Mouse (Mus musculus) CH12.LX (cell line): ENCODE results near the gene Ctrb1. TPM values are rescaled to one million over a fixed set of nuclear protein-coding genes. Genes with fewer than 3 reads are reported as not detected.

ENCODE experiments used
- DNase-seq: peaks from one replicate; pipeline ENCODE4 v3.0.0-alpha.2; 2013; ENCODE audit errors: extremely low read depth
- H3K27ac ChIP-seq: 2 replicates; pipeline ENCODE4 v1.5.1; 2012; ENCODE audit warnings: low read depth, mild to moderate bottlenecking, control low read depth, moderate library complexity; ENCODE audit not compliant: insufficient read depth
- H3K27me3 ChIP-seq: replicated peaks from 2 replicates; pipeline ENCODE3; 2012; ENCODE audit warnings: inconsistent platforms
- H3K36me3 ChIP-seq, 2 experiments: replicated peaks in 1 of 2; 2 replicates each; pipeline versions ENCODE3 to v1.6.1; 2012; ENCODE audit warnings: inconsistent platforms in 1 of 2, low read length in 1 of 2, mild to moderate bottlenecking in 1 of 2, mixed read lengths in 1 of 2, moderate library complexity in 1 of 2; ENCODE audit not compliant: control insufficient read depth in 1 of 2, insufficient read depth in 1 of 2
- H3K4me1 ChIP-seq, 2 experiments: 2 replicates each; pipeline ENCODE4 v1.6.1; 2012; ENCODE audit warnings: inconsistent platforms in 1 of 2, moderate library complexity in 1 of 2; ENCODE audit not compliant: insufficient read depth in 2 of 2, control insufficient read depth in 1 of 2
- H3K4me2 ChIP-seq: 2 replicates; pipeline ENCODE4 v1.6.1; 2012; ENCODE audit warnings: low read depth, mild to moderate bottlenecking, control low read depth; ENCODE audit not compliant: poor library complexity, insufficient read depth, severe bottlenecking
- H3K4me3 ChIP-seq, 3 experiments: fragments of 150-350 bp in 1 of 3; sonication (generic) in 1 of 3; replicated peaks in 1 of 3; 2 replicates each; pipeline versions ENCODE3 to v1.5.1; 2011 to 2012; ENCODE audit warnings: low read depth in 2 of 3, low read length in 2 of 3, mild to moderate bottlenecking in 2 of 3, moderate library complexity in 2 of 3, control low read depth in 1 of 3, improper control_type of control experiment in 1 of 3, inconsistent platforms in 1 of 3, mixed read lengths in 1 of 3; ENCODE audit not compliant: poor library complexity in 1 of 3
- H3K79me2 ChIP-seq: replicated peaks from 2 replicates; pipeline ENCODE4 v1.6.1; 2012; ENCODE audit warnings: mild to moderate bottlenecking, moderate library complexity; ENCODE audit not compliant: control insufficient read depth, poor library complexity, insufficient read depth, severe bottlenecking; ENCODE audit errors: extremely low read depth
- H3K9ac ChIP-seq: 2 replicates; pipeline ENCODE4 v1.6.1; 2012; ENCODE audit warnings: low read depth, mild to moderate bottlenecking, control low read depth, moderate library complexity; ENCODE audit not compliant: insufficient read depth
- H3K9me3 ChIP-seq: replicated peaks from 2 replicates; pipeline ENCODE3; 2012; ENCODE audit warnings: low read length, inconsistent platforms, mixed read lengths
- BHLHE40 ChIP-seq: IDR thresholded peaks from 2 replicates; pipeline ENCODE4 v1.6.1; 2011; ENCODE audit warnings: mild to moderate bottlenecking, low read depth, low read length, improper control_type of control experiment
- CHD2 ChIP-seq: IDR thresholded peaks from 2 replicates; pipeline ENCODE4 v1.6.1; 2011; ENCODE audit warnings: low read length, improper control_type of control experiment
- ELF1 ChIP-seq: IDR thresholded peaks from 2 replicates; pipeline ENCODE4 v1.6.1; 2014; ENCODE audit warnings: low read depth, mild to moderate bottlenecking, inconsistent platforms, low read length, improper control_type of control experiment
- EP300 ChIP-seq: IDR thresholded peaks from 2 replicates; pipeline ENCODE4 v1.6.1; 2011; ENCODE audit warnings: low read length, improper control_type of control experiment
- ETS1 ChIP-seq: conservative IDR thresholded peaks from 2 replicates; pipeline ENCODE4 v1.6.1; 2012; ENCODE audit warnings: low read depth, mild to moderate bottlenecking, inconsistent platforms, low read length, improper control_type of control experiment, moderate library complexity
- IRF4 ChIP-seq: IDR thresholded peaks from 2 replicates; pipeline ENCODE4 v1.6.1; 2014; ENCODE audit warnings: low read depth, mild to moderate bottlenecking, inconsistent platforms, low read length, improper control_type of control experiment
- JUN ChIP-seq: IDR thresholded peaks from 2 replicates; pipeline ENCODE4 v1.6.1; 2011; ENCODE audit warnings: low read depth, mild to moderate bottlenecking, low read length, improper control_type of control experiment, moderate library complexity; ENCODE audit not compliant: insufficient read depth
- JUND ChIP-seq: conservative IDR thresholded peaks from 2 replicates; pipeline ENCODE4 v1.6.1; 2011; ENCODE audit warnings: low read depth, low read length, improper control_type of control experiment
- MAFK ChIP-seq: IDR thresholded peaks from 2 replicates; pipeline ENCODE4 v1.6.1; 2011; ENCODE audit warnings: low read length, improper control_type of control experiment; ENCODE audit not compliant: insufficient replicate concordance
- MXI1 ChIP-seq: IDR thresholded peaks from 2 replicates; pipeline ENCODE4 v1.6.1; 2011; ENCODE audit warnings: mild to moderate bottlenecking, low read depth, low read length, improper control_type of control experiment
- NELFE ChIP-seq: IDR thresholded peaks from 2 replicates; pipeline ENCODE4 v1.6.1; 2011; ENCODE audit warnings: low read depth, low read length, improper control_type of control experiment
- NRF1 ChIP-seq: IDR thresholded peaks from 2 replicates; pipeline ENCODE4 v1.6.1; 2014; ENCODE audit warnings: low read depth, mild to moderate bottlenecking, inconsistent platforms, low read length, improper control_type of control experiment, moderate library complexity
- PAX5 ChIP-seq: IDR thresholded peaks from 2 replicates; pipeline ENCODE4 v1.6.1; 2012; ENCODE audit warnings: low read length, inconsistent platforms, mixed read lengths
- POLR2A ChIP-seq: IDR thresholded peaks from 2 replicates; pipeline ENCODE4 v1.6.1; 2011; ENCODE audit warnings: low read depth, mild to moderate bottlenecking, improper control_type of control experiment, low read length
- SMC3 ChIP-seq: IDR thresholded peaks from 2 replicates; pipeline ENCODE4 v1.6.1; 2011; ENCODE audit warnings: low read depth, low read length, improper control_type of control experiment
- UBTF ChIP-seq: IDR thresholded peaks from 2 replicates; pipeline ENCODE4 v1.6.1; 2012; ENCODE audit warnings: low read depth, mild to moderate bottlenecking, inconsistent platforms, low read length, improper control_type of control experiment, moderate library complexity
- USF1 ChIP-seq: IDR thresholded peaks from 2 replicates; pipeline ENCODE4 v1.6.1; 2014; ENCODE audit warnings: low read depth, mild to moderate bottlenecking, inconsistent platforms, low read length, improper control_type of control experiment
- ZMIZ1 ChIP-seq: IDR thresholded peaks from 2 replicates; pipeline ENCODE4 v1.6.1; 2012; ENCODE audit warnings: low read depth, mild to moderate bottlenecking, inconsistent platforms, low read length, improper control_type of control experiment
- dilution Hi-C: fragments of 300-500 bp; cut with MboI; formaldehyde crosslinking; loops from 2 replicates; pipeline ENCODE4 v1.14.3; 2020; ENCODE audit warnings: low sequenced_read_pairs; ENCODE audit not compliant: extremely low pct_unique_long_range_greater_than_20kb, extremely low pct_ligation_motif_present
- in situ Hi-C: fragments of 300-500 bp; cut with MboI; formaldehyde crosslinking; loops from 3 replicates; pipeline ENCODE4 v1.14.3; 2019; ENCODE audit warnings: low sequenced_read_pairs, low pct_ligation_motif_present, low pct_unique_long_range_greater_than_20kb, mixed read lengths
- polyA plus RNA-seq: library from polyadenylated mRNA; unstranded; fragments of >175 nt; gene quantifications from 2 replicates; pipeline ENCODE4 v1.2.1, GENCODE M21; 2012; ENCODE audit warnings: low read depth; ENCODE audit not compliant: insufficient read length
- total RNA-seq, 2 experiments: library from RNA; depleted of rRNA; stranded (reverse); fragments of 300-350 nt in 1 of 2; fragments of >200 nt in 1 of 2; gene quantifications; 2 replicates each; pipeline ENCODE4 v1.2.3; 2012 to 2014

The Ctrb1 gene
- total and polyA plus RNA-seq, 3 experiments: not detected

DNA sequence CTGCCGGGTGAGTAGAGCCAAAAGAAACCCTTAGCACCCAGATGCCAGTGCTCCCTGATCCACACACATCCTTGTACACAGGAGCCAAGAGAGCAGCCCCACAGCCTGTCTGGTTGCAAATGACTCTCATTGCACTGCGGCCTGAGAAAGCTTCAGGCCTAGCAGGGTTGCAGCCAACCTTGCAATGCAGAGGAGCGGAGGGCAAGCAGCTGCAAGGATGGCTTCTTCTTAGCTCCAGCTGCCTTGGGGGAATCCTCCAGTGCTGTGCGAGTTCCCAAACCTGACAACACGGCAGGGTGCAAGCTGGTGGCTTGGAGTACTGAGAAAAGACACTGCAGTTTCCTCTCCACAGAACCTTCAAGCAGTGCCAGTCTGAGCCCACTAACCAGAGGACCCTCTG, 37.7 kb upstream of the Ctrb1 start:
- H3K9me3 ChIP-seq: no peaks in the 10 kb centered on the region
- H3K79me2 ChIP-seq: no peaks in the 10 kb centered on the region
- peaks cover 45% of the 10 kb centered on the region for H3K27me3 ChIP-seq
- no peak overlapping the region for H3K4me2 ChIP-seq
- DNase-seq: no peak
- TF ChIP-seq ELF1: no peak
- H3K27ac ChIP-seq: no peak overlapping the region
- H3K4me3 ChIP-seq: no peak overlapping the region
- in situ Hi-C loops (no loop called here), dilution Hi-C loops (no loop called here)
- H3K9ac ChIP-seq: no peak overlapping the region
- no peaks in the 10 kb centered on the region for H3K36me3 ChIP-seq
- H3K4me1 ChIP-seq: peaks cover 18 to 22% of the 10 kb centered on the region in 2 experiments

GRCm38 (mm10) chr8:111727553-111727952, 36.7 kb upstream of the Ctrb1 start:
- DNase-seq: no peak
- TF ChIP-seq BHLHE40 (no peak), SMC3 (no peak), MAFK (no peak), JUN (no peak), NRF1 (no peak), EP300 (no peak), UBTF (no peak), IRF4 (no peak), PAX5 (no peak), ZMIZ1 (no peak), MXI1 (no peak), USF1 (no peak), NELFE (no peak), CHD2 (no peak), JUND (no peak), POLR2A (no peak), ETS1 (no peak)
- H3K9ac ChIP-seq: no peak overlapping the region
- no peaks in the 10 kb centered on the region for H3K9me3 ChIP-seq
- no peaks in the 10 kb centered on the region for H3K36me3 ChIP-seq
- in situ Hi-C loops: no loop called here
- dilution Hi-C loops: no loop called here
- peaks cover 18 to 22% of the 10 kb centered on the region in 2 experiments for H3K4me1 ChIP-seq
- peaks cover 36% of the 10 kb centered on the region for H3K27me3 ChIP-seq
- no peak overlapping the region for H3K4me3 ChIP-seq
- H3K27ac ChIP-seq: no peak overlapping the region
- H3K79me2 ChIP-seq: no peaks in the 10 kb centered on the region
- no peak overlapping the region for H3K4me2 ChIP-seq
